Mouse (Mus musculus) gastrocnemius, postnatal 10 days (tissue): ENCODE data around the gene Zfp692. TPM values are rescaled to one million over a fixed set of nuclear protein-coding genes. Genes with fewer than 3 reads are reported as not detected.
A peak's percentile ranks its signal among the peaks of the same experiment; 100 is the strongest.
"Not testable (repeated sequence)": the region's sequence is repeated elsewhere in the genome, so short reads cannot be mapped to it uniquely, and the experiment has no call there.

Experiments used
- DNase-seq: peaks from one replicate; pipeline ENCODE4 v3.0.0; 2021; ENCODE audit warnings: mixed read lengths
- long read RNA-seq, 2 experiments: library from polyadenylated mRNA; stranded (forward); transcript quantifications; one replicate each; pipeline ENCODE4 v2.0.0; 2021
- total RNA-seq, 2 experiments: library from RNA; stranded (reverse); gene quantifications; 2 replicates each; pipeline ENCODE4 v1.2.3; 2021

The Zfp692 gene
- 1 to 10 TPM; 3.5 to 5.3 TPM for total RNA-seq
- long read RNA-seq, experiment 1, partial matches to known transcripts: 3 of 15 reads
- long read RNA-seq, experiment 1, other reads (novel, unspliced or antisense): 11 of 15 reads
- long read RNA-seq, experiment 2, partial matches to known transcripts: 2 of 6 reads
- long read RNA-seq, experiment 2, other reads (novel, unspliced or antisense): 3 of 6 reads

GRCm38 (mm10) chr11:58306860-58307308, at the start of gene Zfp692:
Zfp692 (plus strand) TSS chr11:58307069.
- peak; percentile 93 for DNase-seq

GRCm38 (mm10) chr11:58257816-58258215, 49.1 kb upstream of the Zfp692 start:
- no peak for DNase-seq

GRCm38 (mm10) chr11:58260156-58260555, 46.7 kb upstream of the Zfp692 start:
- no peak for DNase-seq

GRCm38 (mm10) chr11:58261826-58262225, 45.0 kb upstream of the Zfp692 start:
- DNase-seq: no peak

GRCm38 (mm10) chr11:58262336-58262735, 44.5 kb upstream of the Zfp692 start:
- no peak for DNase-seq

GRCm38 (mm10) chr11:58263516-58263915, 43.4 kb upstream of the Zfp692 start:
- DNase-seq: no peak

GRCm38 (mm10) chr11:58264546-58264945, 42.3 kb upstream of the Zfp692 start:
- DNase-seq: no peak

GRCm38 (mm10) chr11:58268285-58268684, 38.6 kb upstream of the Zfp692 start:
- DNase-seq: no peak

- DNase-seq: no peak
These were observed 32.3 kb upstream of the Zfp692 start, which contains the start of gene 4930438A08Rik for GRCm38 (mm10) chr11:58274572-58274971. 4930438A08Rik (plus strand) TSS chr11:58274799.

GRCm38 (mm10) chr11:58275756-58276155, 31.1 kb upstream of the Zfp692 start:
- DNase-seq: no peak

- DNase-seq: no peak
These were observed 24.8 kb upstream of the Zfp692 start for GRCm38 (mm10) chr11:58281970-58282496.

- DNase-seq: no peak
These were observed 24.4 kb upstream of the Zfp692 start for GRCm38 (mm10) chr11:58282518-58282917.

GRCm38 (mm10) chr11:58289992-58290682, 16.7 kb upstream of the Zfp692 start:
- no peak for DNase-seq

GRCm38 (mm10) chr11:58290812-58291211, 16.1 kb upstream of the Zfp692 start:
- no peak for DNase-seq

GRCm38 (mm10) chr11:58292791-58293190, 14.1 kb upstream of the Zfp692 start:
- no peak for DNase-seq

GRCm38 (mm10) chr11:58297396-58297795, 9.5 kb upstream of the Zfp692 start:
- no peak for DNase-seq

- peak; percentile 61 for DNase-seq
These were observed 5.8 kb upstream of the Zfp692 start for GRCm38 (mm10) chr11:58301057-58301456.

- peak; percentile 92 for DNase-seq
These were observed 4.8 kb upstream of the Zfp692 start for GRCm38 (mm10) chr11:58301837-58302754.

- no peak for DNase-seq
These were observed 4.0 kb upstream of the Zfp692 start for GRCm38 (mm10) chr11:58302774-58303445.

GRCm38 (mm10) chr11:58303594-58303993, 3.3 kb upstream of the Zfp692 start:
- no peak for DNase-seq

GRCm38 (mm10) chr11:58305299-58305698, 1.6 kb upstream of the Zfp692 start:
- not testable (repeated sequence) for DNase-seq
